Mouse (Mus musculus): ENCODE data around the gene Ccdc150. TPM values are rescaled to one million over a fixed set of nuclear protein-coding genes. Genes with fewer than 3 reads are reported as not detected.
A peak's percentile ranks its signal among the peaks of the same experiment; 100 is the strongest.

Gene Ccdc150
- under 1 TPM; 0.16 to 0.20 TPM for total RNA-seq (2021)
- long read RNA-seq, experiment 1, result 0 reads
- long read RNA-seq, experiment 2, partial matches to known transcripts, result 0 of 1 reads
- long read RNA-seq, experiment 2, other reads (novel, unspliced or antisense), result 1 of 1 reads

- intact Hi-C loops (cut with DNase I; ENCODE audit: low total_unique reads), result no loop called here
- peak; percentile 97 for DNase-seq
Observed at GRCm38 (mm10) chr1:54250158-54250866, at the start of gene Ccdc150. Ccdc150 (plus strand) TSS chr1:54250683.

DNA sequence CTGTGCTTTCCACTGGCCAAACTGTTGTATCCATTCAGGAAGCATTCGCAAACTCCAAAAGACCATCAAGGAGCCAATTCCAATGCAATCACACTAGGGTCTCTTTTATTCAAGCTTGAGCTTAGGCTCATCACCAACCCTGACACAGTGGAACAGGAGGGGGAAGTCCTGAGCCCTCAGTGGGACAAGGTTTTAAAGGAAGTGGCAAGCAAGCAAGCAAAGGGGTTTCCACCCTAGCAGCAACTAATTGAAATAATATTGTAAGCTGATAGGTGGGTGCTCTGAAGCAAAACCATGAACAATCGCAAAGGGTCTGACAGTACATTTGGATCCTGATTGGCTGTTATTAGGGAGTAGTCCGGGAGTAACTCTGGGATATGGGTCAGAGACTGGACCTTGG, 30.2 kb upstream of the Ccdc150 start:
- intact Hi-C loops (cut with DNase I; ENCODE audit: low total_unique reads), result no loop called here
- DNase-seq, result no peak

- no peak for DNase-seq
- intact Hi-C loops (cut with DNase I; ENCODE audit: low total_unique reads), result no loop called here
Observed at GRCm38 (mm10) chr1:54242722-54243121, 7.8 kb upstream of the Ccdc150 start.

- DNase-seq, result no peak
- intact Hi-C loops (cut with DNase I; ENCODE audit: low total_unique reads), result no loop called here
Observed at GRCm38 (mm10) chr1:54275552-54275951, 25.1 kb downstream of the Ccdc150 start.

DNA sequence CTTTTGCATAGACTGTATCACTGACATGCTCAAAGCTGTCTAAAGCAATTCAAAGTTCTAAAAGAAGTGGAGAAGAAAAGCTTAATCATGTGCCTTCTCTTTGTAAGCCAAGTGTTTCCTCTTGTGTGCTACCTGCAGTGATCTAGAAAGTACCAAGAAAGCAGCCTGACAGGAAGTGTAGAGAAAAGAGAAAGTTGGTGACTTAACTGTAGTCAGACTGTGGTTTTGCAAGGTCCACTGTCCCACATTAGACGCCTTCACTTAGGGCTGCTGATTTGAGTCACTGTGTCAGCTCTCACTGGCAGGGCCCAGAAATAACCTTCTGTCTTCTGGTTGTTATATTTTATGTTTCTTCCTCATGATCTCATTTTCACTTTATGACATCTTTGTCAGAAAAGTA, 29.1 kb downstream of the Ccdc150 start:
- intact Hi-C loops (cut with DNase I; ENCODE audit: low total_unique reads), result no loop called here
- DNase-seq, result no peak

DNA sequence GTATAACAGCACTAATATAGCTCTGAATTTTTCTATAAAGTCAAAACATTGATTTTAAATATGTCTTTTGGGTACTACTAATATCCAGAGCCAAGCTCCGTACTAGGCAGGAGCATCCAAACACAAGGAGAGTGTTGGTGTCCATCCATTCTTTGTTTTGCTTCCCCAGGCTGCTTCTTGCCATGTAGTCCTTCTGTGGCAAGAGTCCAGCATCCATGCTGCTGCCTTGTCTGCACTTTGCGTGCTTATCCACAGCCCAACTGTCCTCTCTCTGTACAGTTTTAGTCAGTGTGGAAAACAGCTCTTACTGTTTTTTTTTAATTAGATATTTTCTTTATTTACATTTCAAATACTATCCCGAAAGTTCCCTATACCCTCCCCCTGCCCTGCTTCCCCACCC, 30.2 kb downstream of the Ccdc150 start:
- no peak for DNase-seq
- intact Hi-C loops (cut with DNase I; ENCODE audit: low total_unique reads), result no loop called here

DNA sequence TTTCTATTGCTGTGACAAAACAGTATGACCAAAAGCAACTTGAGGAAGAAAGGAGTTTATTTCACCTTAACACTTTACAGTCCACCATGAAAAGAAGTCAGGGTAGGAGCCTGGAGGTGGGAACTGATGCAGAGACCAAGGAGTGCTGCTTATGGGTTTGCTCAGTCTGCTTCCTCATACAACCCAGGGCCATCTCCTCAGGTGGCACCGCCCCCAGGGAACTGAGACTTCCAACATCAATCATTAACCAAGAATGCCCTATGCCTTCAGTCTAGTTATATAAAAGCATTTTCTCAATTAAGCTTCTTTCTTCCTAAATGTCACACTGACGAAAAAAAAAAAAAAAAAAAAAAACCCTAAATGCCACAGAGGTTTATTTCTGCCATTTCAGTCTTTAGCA, 55.9 kb downstream of the Ccdc150 start:
- DNase-seq, result no peak
- intact Hi-C loops (cut with DNase I; ENCODE audit: low total_unique reads), result no loop called here

- intact Hi-C loops (cut with DNase I; ENCODE audit: low total_unique reads), result no loop called here
Observed at GRCm38 (mm10) chr1:54326647-54327046, 76.2 kb downstream of the Ccdc150 start.

GRCm38 (mm10) chr1:54327876-54328545, 77.5 kb downstream of the Ccdc150 start:
- intact Hi-C loops (cut with DNase I; ENCODE audit: low total_unique reads), result no loop called here
- DNase-seq, result no peak

More at GRCm38 (mm10) chr1:54326647-54327046, 76.2 kb downstream of the Ccdc150 start:
- no peak for DNase-seq

GRCm38 (mm10) chr1:54332988-54333387, 82.5 kb downstream of the Ccdc150 start:
- intact Hi-C loops (cut with DNase I; ENCODE audit: low total_unique reads), result no loop called here
- no peak for DNase-seq

DNA sequence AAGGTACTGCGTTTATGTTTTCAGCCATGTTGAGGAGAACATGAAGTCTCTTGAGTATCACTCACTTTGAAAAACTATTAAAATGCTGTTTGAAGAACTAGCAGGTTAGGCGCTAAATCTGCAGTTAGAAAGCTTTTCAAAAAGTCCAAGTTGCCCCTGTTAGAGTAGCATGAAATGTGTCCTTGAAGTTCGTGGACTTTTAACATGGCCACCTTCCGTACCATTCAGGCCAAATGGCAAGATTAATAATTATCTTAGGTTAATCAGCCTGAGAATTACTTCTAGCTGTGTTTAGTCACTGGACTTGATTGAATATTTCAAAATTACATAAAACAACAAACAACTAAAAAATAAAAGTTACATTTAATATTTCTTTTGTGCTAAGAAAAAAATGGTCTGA, 104.3 kb downstream of the Ccdc150 start:
- no peak for DNase-seq
- intact Hi-C loops (cut with DNase I; ENCODE audit: low total_unique reads), result no loop called here

DNA sequence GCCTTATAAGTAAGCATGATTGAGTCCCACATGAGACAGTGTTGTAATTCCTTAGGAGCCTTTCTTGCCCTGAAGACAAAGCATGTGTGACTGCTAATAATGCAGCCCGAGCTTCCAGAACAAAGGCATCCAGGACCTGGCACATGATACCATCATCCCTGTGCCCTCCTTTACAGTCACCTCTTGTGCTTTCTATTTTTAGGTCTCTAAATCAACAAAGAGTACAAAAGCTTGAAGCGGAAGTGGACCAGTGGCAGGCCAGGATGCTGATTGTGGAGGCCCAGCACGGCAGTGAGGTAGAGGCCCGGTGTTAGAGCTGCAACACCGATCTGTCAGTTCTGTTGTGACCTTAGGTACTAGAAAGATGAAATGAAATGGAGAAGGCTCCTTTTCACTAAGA, 105.0 kb downstream of the Ccdc150 start:
- no peak for DNase-seq
- intact Hi-C loops (cut with DNase I; ENCODE audit: low total_unique reads), result no loop called here

DNA sequence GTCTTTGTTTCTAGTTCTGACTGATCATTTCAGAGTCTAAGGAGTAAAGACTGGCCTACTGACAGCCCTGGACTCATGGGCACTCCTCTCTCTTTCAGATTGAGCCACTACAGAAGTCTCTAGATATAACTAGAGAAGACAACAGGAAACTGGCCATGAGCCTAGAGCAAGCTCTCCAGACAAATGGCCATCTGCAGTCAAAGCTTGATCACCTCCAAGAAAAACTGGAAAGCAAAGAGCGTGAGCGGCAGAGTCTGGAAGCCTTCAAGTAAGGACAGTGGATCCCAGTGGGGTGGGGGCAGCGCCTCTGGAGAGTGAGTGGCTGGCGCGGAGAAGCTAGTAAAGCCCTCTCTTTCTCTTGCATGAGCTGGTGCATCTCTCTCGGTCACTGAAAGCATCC, 106.1 kb downstream of the Ccdc150 start:
- peak; percentile 9 for DNase-seq
- intact Hi-C loops (cut with DNase I; ENCODE audit: low total_unique reads), result no loop called here

GRCm38 (mm10) chr1:54377506-54378051, 127.1 kb downstream of the Ccdc150 start:
- intact Hi-C loops (cut with DNase I; ENCODE audit: low total_unique reads), result no loop called here
- DNase-seq, result no peak

DNA sequence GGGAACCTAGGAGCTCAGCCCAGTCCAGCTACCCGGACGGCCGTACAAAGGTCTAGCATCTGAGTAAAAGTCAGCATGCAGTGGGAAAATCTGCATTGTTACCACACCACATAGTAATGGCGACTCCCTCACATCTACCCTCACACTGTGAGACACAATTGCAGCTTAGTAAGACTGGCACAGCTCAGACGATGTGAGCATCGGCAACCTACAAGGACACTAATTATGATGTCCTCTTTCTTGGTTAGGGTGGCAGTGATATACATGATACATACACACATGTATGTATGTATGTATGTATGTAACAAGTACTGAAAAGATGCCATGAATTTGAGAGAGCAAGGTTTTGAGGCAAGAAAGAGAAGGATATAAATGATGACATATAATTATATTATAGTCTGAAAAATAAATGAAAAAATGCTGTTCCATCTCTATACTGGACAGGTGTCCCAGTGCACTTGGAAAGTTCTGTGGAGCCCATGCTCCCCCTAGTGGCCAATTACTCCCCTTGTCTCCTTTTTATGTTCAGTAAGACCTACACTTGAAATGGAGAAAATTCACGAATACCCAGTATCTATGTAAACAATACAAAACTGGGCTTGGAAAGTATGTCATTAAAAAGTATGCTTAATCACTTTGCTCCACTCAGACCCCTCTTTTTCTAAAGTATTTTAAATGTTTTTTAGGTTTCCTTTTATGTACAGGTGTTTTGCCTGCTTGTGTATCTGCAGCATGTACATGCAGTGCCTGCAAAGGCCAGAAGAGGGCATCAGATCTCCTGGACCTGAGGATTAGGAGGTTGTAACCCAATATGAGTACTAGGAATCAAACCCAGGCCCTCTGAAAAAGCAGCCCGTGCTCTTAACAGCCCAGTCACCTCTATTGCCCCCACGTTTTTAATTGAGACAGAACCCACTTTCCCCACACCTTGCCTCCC, 130.8 kb downstream of the Ccdc150 start:
- intact Hi-C loops (cut with DNase I; ENCODE audit: low total_unique reads), result no loop called here
- peak; percentile 47 for DNase-seq

- DNase-seq, result no peak
- intact Hi-C loops (cut with DNase I; ENCODE audit: low total_unique reads), result no loop called here
Observed at GRCm38 (mm10) chr1:54384221-54384620, 133.7 kb downstream of the Ccdc150 start.

DNA sequence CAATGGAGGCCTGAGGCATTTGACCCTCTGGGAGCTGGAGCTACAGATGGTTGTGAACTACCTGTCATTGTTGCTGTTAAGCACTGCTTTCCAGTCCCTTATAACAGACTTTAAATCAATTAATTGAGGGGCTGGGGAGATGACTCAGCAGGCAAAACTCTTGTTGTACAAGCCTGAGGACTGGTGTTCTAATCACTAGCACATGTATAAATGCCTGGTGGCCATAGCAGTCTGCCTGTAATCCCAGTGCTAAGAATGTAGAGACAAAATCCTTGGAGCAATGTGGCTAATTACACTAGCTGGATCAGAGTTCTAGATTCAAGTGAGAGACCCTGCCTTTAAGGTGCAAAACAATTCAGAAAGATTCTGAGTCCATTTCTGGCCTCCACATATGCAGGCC, 152.3 kb downstream of the Ccdc150 start:
- DNase-seq, result no peak
- intact Hi-C loops (cut with DNase I; ENCODE audit: low total_unique reads), result no loop called here

All from gastrocnemius, postnatal 14 days (tissue).